Mouse (Mus musculus) ES-Bruce4 (cell line): Measurements from ENCODE around the gene Tctn1. TPM values are rescaled to one million over a fixed set of nuclear protein-coding genes. Genes with fewer than 3 reads are reported as not detected.

Experiments
- H3K27ac ChIP-seq: 2 replicates; pipeline ENCODE4 v1.5.1; 2012; ENCODE audit warnings: low read length, inconsistent platforms; ENCODE audit not compliant: insufficient read depth
- H3K27me3 ChIP-seq: 2 replicates; pipeline ENCODE4 v1.6.1; 2012; ENCODE audit warnings: mild to moderate bottlenecking, low read length, inconsistent platforms; ENCODE audit not compliant: control insufficient read depth, poor library complexity, insufficient read depth, severe bottlenecking
- H3K36me3 ChIP-seq: 2 replicates; pipeline ENCODE4 v1.6.1; 2012; ENCODE audit warnings: inconsistent platforms, mild to moderate bottlenecking, low read length, moderate library complexity; ENCODE audit not compliant: control insufficient read depth, poor library complexity, insufficient read depth, severe bottlenecking
- H3K4me1 ChIP-seq: one replicate; pipeline ENCODE4 v1.8.1; 2011; ENCODE audit warnings: low read length; ENCODE audit not compliant: control insufficient read depth, insufficient read depth
- H3K4me3 ChIP-seq: 2 replicates; pipeline ENCODE4 v1.5.1; 2011; ENCODE audit warnings: low read depth, mild to moderate bottlenecking, low read length
- H3K9ac ChIP-seq: 2 replicates; pipeline ENCODE4 v1.6.1; 2012; ENCODE audit warnings: low read depth, mild to moderate bottlenecking, inconsistent platforms; ENCODE audit not compliant: poor library complexity, severe bottlenecking
- H3K9me3 ChIP-seq: replicated peaks from 2 replicates; pipeline ENCODE4 v1.6.1; 2012; ENCODE audit warnings: mild to moderate bottlenecking, low read length, inconsistent platforms; ENCODE audit not compliant: control insufficient read depth, poor library complexity, insufficient read depth, severe bottlenecking
- CTCF ChIP-seq: IDR thresholded peaks from one replicate; pipeline ENCODE4 v1.8.1; 2011; ENCODE audit warnings: low read depth, low read length
- EP300 ChIP-seq: IDR thresholded peaks from 2 replicates; pipeline ENCODE4 v1.6.1; 2011; ENCODE audit warnings: low read depth, low read length; ENCODE audit not compliant: insufficient read depth
- POLR2A ChIP-seq: IDR thresholded peaks from one replicate; pipeline ENCODE4 v1.8.1; 2011; ENCODE audit warnings: low read length; ENCODE audit not compliant: insufficient read depth
- polyA plus RNA-seq: library from polyadenylated mRNA; stranded (reverse); fragments of >200 nt; gene quantifications from 2 replicates; pipeline ENCODE4 v1.2.4, GENCODE M21; 2011; ENCODE audit warnings: low read depth; ENCODE audit not compliant: missing spikeins, insufficient read depth, insufficient read length

Tctn1 gene
- polyA plus RNA-seq, 1 experiment = 18.3 TPM

DNA sequence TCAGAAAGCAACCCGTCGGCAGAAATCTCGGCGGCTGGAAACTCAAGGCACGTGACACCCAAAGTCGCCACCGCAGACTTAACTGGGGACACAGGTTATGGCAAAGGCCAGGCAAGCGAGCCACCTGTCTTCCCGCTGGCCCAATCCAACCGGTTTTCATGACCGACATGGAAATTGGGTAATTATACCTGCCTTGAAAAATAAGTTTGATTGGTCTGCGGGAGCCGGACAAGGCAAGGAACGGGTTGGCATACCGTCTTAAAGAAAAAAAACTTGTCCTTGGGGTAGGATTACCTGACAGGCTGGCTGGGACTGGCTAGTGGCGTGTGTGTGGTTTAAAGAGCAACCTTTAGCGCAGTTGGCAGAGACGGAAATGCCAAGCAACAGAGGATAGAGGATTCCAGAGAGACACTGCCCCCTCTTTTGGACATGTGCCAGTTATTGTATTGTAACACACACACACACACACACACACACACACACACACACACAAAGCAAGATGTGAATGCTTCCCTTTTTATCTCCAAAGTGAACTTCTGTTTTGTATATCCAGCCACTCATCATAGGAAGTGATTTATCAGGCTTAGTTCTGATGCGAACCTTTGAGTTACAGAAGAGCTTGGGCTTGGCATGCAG is 16.7 kb upstream of the Tctn1 start:
- Histone ChIP-seq H3K27me3 (no peaks in the 10 kb centered on the region), H3K4me3 (no peak overlapping the region), H3K36me3 (no peaks in the 10 kb centered on the region), H3K4me1 (peaks cover 2% of the 10 kb centered on the region), H3K9me3 (no peaks in the 10 kb centered on the region), H3K27ac (no peak overlapping the region), H3K9ac (peak overlapping the region; percentile 2)
- TF ChIP-seq EP300 (no peak), CTCF (no peak), POLR2A (no peak)

- Histone ChIP-seq H3K9ac (peak overlapping the region; percentile 2), H3K27ac (no peak overlapping the region), H3K4me3 (no peak overlapping the region), H3K9me3 (no peaks in the 10 kb centered on the region), H3K27me3 (no peaks in the 10 kb centered on the region), H3K36me3 (no peaks in the 10 kb centered on the region), H3K4me1 (peaks cover 2% of the 10 kb centered on the region)
- TF ChIP-seq EP300 = no peak
- TF ChIP-seq POLR2A = no peak
- no peak for TF ChIP-seq CTCF
Observed at GRCm38 (mm10) chr5:122280422-122280826, 16.2 kb upstream of the Tctn1 start.

GRCm38 (mm10) chr5:122279799-122280421 is 15.7 kb upstream of the Tctn1 start:
- no peak overlapping the region for H3K4me3 ChIP-seq
- H3K9ac ChIP-seq = no peak overlapping the region
- H3K27ac ChIP-seq = no peak overlapping the region
- H3K9me3 ChIP-seq = no peaks in the 10 kb centered on the region
- peaks cover 5% of the 10 kb centered on the region for H3K4me1 ChIP-seq
- TF ChIP-seq POLR2A (no peak), EP300 (no peak)
- no peaks in the 10 kb centered on the region for H3K36me3 ChIP-seq
- no peaks in the 10 kb centered on the region for H3K27me3 ChIP-seq

DNA sequence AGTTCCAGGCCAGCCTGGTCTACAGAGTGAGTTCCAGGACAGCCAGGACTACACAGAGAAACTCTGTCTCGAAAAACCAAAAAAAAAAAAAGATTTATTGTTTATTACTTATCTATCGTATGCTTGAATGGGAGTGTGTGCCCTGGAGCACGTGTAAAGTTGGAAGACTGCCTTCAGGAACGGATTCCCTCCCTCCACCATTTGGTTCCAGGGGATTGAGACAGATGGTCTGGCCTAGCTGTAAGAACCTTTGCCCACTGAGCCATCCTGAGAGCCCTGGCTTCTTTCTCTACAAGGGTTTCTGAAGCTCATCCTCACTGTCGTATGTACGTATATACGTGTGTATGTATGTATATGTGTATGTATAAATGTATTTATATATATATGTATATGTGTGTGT is 14.7 kb upstream of the Tctn1 start:
- no peaks in the 10 kb centered on the region for H3K36me3 ChIP-seq
- H3K27me3 ChIP-seq = no peaks in the 10 kb centered on the region
- H3K9ac ChIP-seq = no peak overlapping the region
- no peak overlapping the region for H3K27ac ChIP-seq
- TF ChIP-seq POLR2A = no peak
- TF ChIP-seq EP300 = no peak
- no peak for TF ChIP-seq CTCF
- H3K4me1 ChIP-seq = peaks cover 5% of the 10 kb centered on the region
- H3K4me3 ChIP-seq = no peak overlapping the region
- H3K9me3 ChIP-seq = no peaks in the 10 kb centered on the region

DNA sequence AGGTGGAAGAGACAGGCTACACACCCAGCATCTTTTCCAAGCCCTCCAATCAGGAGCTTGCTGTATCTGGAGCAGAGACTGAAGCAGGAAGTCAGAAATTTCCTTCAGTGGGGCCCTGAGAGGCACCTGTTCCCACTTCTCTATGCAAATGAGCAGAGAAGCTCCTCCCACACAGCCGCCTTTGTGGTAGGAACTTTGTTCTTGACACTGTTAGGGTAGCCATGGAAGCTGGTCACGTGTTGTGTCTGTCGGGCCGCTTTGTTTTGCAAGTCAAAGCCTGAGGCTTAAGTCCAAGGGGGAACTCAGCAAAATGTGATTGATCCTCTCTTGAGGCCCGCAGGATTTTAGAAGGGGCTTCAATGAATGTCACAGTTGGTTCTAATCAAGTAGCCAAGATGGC is 10.5 kb upstream of the Tctn1 start:
- Histone ChIP-seq H3K4me3 (no peak overlapping the region), H3K27me3 (no peaks in the 10 kb centered on the region), H3K9me3 (no peaks in the 10 kb centered on the region), H3K27ac (peak overlapping the region; percentile 84), H3K9ac (no peak overlapping the region), H3K36me3 (no peaks in the 10 kb centered on the region), H3K4me1 (peaks cover 5% of the 10 kb centered on the region)
- TF ChIP-seq POLR2A = no peak

DNA sequence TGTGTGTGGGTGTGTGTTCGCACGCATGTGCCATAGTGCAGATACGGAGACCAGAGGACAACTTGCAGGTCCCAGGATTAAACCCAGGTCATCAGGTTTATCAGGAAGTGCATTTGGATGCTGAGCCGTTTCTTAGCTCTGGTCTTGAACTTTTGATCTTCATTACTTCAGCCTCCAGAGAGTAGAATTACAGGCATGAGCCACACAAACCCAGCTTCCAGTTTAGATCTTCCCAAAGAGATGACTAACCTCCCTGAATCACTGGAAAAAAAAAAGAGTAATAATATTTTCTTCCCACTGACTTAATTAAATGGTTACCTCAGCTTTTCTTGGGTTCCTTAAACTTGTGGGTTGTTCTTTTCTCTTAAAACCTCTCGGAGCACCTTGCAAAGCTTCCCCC is 8.6 kb upstream of the Tctn1 start:
- TF ChIP-seq POLR2A (no peak), EP300 (no peak), CTCF (no peak)
- peaks cover 10% of the 10 kb centered on the region for H3K4me1 ChIP-seq

More for the DNA sequence above, 8.6 kb upstream of the Tctn1 start:
- no peak overlapping the region for H3K27ac ChIP-seq
- no peaks in the 10 kb centered on the region for H3K27me3 ChIP-seq
- no peaks in the 10 kb centered on the region for H3K9me3 ChIP-seq
- H3K4me3 ChIP-seq = no peak overlapping the region
- no peaks in the 10 kb centered on the region for H3K36me3 ChIP-seq
- H3K9ac ChIP-seq = no peak overlapping the region
